Mouse (Mus musculus): ENCODE measurements around the gene Dazap2.

DNA sequence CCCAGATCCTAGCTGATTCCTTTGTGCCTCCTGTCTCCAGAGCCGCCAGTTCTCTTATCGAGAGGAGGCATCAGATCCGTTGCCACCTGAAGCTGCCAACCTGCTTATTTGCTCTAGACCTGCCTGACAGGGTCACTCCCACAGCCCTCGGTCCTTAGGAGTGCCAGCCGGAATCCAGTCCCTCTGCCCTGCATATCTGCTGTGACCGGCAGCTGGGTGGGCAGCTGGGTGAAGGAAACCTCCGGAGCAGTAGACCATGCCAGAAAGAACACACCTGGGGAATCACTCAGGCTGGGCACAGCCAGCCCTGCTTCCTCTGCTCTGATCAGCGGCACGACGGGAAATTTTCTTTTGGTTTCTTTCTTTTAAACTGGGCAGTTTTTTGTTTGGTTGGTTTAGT is 18.2 kb downstream of the Dazap2 start:
- TF ChIP-seq CTCF (conservative IDR thresholded peaks at IDR 0.05; ENCODE audit: low read length) (no peak), NANOG (IDR thresholded peaks at IDR 0.05; ENCODE audit: borderline replicate concordance, low read length) (no peak), POU5F1 (IDR thresholded peaks at IDR 0.05; ENCODE audit: borderline replicate concordance, low read length) (no peak)
